Mouse (Mus musculus) liver, embryonic 14 days (tissue): ENCODE measurements around the gene Atl1. TPM values are rescaled to one million over a fixed set of nuclear protein-coding genes. Genes with fewer than 3 reads are reported as not detected.

Source experiments
- polyA plus RNA-seq: library from polyadenylated mRNA; depleted of rRNA; stranded (reverse); fragments of >200 nt; gene quantifications from 2 replicates; pipeline ENCODE4 v1.2.3, GENCODE M21; 2012; rRNA removed

The Atl1 gene
- polyA plus RNA-seq: 0.76 and 1.2 TPM in 2 replicates

DNA sequence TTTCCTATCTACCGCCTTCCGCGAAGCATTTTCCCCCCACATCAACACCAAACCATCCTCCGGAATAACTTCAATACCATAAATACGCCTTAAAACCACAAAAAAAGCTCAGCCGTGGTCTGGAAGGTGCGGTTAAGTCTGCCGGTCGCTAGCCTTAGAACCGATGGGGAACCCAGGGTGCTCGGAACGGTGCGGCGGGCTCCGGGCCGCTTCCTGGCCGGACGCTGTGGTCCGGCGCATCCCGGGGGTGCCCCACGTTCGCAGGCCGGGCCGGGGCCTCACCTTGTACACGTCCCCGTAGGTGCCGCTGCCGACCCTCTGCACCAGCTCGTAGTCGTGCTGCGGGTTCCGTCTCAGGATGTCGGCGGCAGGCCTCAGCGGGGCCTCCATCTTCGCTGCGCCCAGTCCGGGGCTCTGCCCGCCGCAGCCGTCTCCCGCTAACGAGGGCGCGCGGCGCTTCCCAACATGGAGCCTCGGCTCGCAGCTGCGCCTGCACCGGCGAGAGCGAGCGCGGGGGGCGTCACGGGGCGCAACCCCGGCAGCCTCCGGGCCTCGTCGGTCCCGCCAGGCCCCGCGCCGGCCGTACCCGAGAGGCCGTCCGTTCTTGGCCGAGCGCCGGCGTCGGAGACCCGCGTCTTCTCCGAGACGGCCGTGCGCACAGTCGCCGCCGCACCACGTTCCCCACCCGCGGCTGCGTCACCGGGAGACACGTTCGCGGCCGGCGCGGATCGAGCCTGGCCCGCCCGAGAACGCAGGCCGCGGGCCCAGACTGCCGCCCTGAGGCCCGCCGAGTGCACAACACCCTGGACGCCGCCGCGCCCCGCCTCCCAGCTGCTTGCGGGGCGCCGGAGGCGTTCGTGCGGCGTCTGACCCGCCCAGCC is at the start of gene Atl1, which contains the start of gene Map4k5:
Gene Atl1 (plus strand): TSS at position 244 of the 881 bp plus-strand sequence.
Gene Map4k5 (minus strand): TSS at position 830 of the 881 bp plus-strand sequence.

DNA sequence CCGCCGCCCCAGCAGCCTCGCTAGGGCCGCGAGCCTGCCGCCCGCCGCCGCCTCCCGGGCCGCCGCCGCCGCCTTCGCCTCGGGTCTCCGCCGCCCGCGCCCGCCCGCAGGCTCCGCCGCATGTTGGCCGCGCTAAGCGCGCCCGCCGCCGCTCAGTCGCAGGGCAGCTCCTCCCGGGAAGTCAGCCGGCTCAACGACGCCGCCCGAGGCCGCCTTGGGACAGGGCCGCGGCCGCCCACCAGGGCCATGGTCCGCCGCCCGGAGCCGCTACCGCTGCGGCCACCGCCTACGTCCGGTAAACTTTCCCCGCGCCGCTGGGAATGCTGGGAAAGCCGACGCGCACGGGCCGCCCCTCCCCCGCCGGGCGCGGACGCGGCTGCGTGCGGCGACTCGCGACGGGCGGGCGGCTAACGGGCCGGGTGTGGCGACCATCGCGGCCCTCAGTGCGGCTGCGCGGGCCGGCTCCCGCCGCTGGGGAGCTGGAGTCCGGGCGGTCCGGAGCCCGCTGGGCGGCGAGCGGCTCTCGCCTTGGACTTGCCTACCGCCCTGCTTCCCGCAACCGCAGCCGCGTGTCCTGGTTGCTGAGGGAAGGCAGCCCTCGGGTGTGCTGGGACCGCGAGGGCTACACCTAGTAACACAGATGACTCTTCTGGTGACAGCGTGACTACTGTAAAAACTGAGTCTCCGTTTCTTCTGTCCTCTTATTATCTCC is 94.5 kb downstream of the Atl1 start, which contains the start of gene Sav1:
Gene Sav1 (minus strand): TSS at position 217 of the 712 bp plus-strand sequence.

Other genes starting within 250 kb of the Atl1 start
- gene Sos2, start 210.8 kb upstream of the Atl1 start, polyA plus RNA-seq: 7.2 and 8.4 TPM in 2 replicates
- 8.5 and 9.4 TPM in 2 replicates for gene L2hgdh, start 167.7 kb upstream of the Atl1 start, polyA plus RNA-seq
- 11.6 and 13.0 TPM in 2 replicates for gene Atp5s, start 167.7 kb upstream of the Atl1 start, polyA plus RNA-seq
- gene Cdkl1, start 101.3 kb upstream of the Atl1 start, polyA plus RNA-seq: 0.61 and 1.3 TPM in 2 replicates
- 12.2 and 15.5 TPM in 2 replicates for gene Map4k5, start 586 bp downstream of the Atl1 start, polyA plus RNA-seq
- gene Sav1, start 94.4 kb downstream of the Atl1 start, polyA plus RNA-seq: 18.4 and 22.5 TPM in 2 replicates
- gene Nin, start 221.1 kb downstream of the Atl1 start, polyA plus RNA-seq: 3.7 and 3.9 TPM in 2 replicates